Mouse (Mus musculus) ES-Bruce4 (cell line): ENCODE measurements at regions not wholly inside any gene's neighbourhood (a gene's known extent, or its start where the extent isn't known, plus 50 kb on each side); places are given as distances from the start of the nearest gene placed in this dataset.

Experiments used
- CTCF ChIP-seq: IDR thresholded peaks from one replicate; pipeline ENCODE4 v1.8.1; 2011; ENCODE audit warnings: low read depth, low read length
- POLR2A ChIP-seq: IDR thresholded peaks from one replicate; pipeline ENCODE4 v1.8.1; 2011; ENCODE audit warnings: low read length; ENCODE audit not compliant: insufficient read depth

DNA sequence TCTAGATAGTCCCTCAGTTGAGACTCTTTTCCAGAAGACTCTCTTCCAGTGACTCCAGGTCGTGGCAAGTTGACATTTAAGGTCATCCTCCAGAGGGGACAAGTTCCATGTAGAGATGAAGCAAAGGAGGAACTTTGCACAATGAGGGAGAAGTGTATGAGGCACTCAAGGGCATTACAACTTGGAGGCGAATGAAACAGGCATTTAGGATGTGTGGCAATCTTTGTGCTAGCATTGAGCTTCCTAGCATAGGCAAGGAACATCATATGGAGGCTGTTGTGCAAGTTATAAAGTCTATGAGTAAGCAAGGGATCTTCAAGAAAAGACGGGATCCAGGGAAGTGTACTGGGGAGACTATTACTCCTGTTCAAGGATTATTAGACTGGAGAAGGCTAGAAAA, 70.9 kb downstream of the Kctd12 start:
- TF ChIP-seq CTCF (no peak), POLR2A (no peak)
